Mouse (Mus musculus): Measurements from ENCODE around the gene Scnn1b. TPM values are rescaled to one million over a fixed set of nuclear protein-coding genes. Genes with fewer than 3 reads are reported as not detected.
A peak's percentile ranks its signal among the peaks of the same experiment; 100 is the strongest.

Gene Scnn1b
- total and polyA plus RNA-seq, 3 experiments: 0.47 TPM; not detected in 2

DNA sequence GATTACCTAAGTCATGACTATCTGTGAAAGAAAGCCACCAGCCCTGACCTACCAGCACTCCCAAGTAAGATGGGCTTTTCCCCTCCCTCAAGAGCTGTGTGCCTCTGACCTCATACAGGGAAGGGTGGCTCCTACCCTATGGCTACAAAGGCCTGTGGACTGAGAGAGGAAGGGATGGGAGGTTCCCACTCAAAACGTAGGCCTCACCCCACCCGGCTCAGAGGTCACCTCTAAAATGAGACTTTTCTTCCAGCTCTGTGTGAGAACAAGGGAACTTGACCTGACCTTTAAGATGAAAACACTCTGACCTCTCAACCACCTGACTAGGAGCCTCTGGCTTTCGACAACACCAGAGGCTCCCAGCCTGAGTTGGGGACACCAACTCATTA, 97.7 kb downstream of the Scnn1b start:
- Histone ChIP-seq H3K27me3 (ENCODE audit: control insufficient read depth, insufficient read depth, low read length) (no peaks in the 10 kb centered on the region), H3K9ac (ENCODE audit: low read depth, low read length) (no peak overlapping the region), H3K4me1 (ENCODE audit: control insufficient read depth, insufficient read depth, low read length) (no peaks in the 10 kb centered on the region), H3K36me3 (ENCODE audit: control insufficient read depth, insufficient read depth, low read length) (no peaks in the 10 kb centered on the region), H3K4me3 (no peak overlapping the region), H3K27ac (no peak overlapping the region), H3K79me2 (replicated peaks; ENCODE audit: control insufficient read depth, insufficient read depth, low read length) (no peaks in the 10 kb centered on the region)
- 72% methylated on average over 3 of the region's 3 CpGs for WGBS
- TF ChIP-seq CTCF (IDR thresholded peaks at IDR 0.05): no peak
- TF ChIP-seq POLR2A (IDR thresholded peaks at IDR 0.05; ENCODE audit: insufficient read depth, low read depth, low read length): no peak
- TF ChIP-seq EP300 (IDR thresholded peaks at IDR 0.05; ENCODE audit: insufficient read depth, low read depth, low read length): no peak
- intact Hi-C loops (cut with DNase I): loop anchor here (2.0 kb wide), 1 partner anchor 64 kb away; no protein-coding TSS in a partner anchor
- no peak for DNase-seq

DNA sequence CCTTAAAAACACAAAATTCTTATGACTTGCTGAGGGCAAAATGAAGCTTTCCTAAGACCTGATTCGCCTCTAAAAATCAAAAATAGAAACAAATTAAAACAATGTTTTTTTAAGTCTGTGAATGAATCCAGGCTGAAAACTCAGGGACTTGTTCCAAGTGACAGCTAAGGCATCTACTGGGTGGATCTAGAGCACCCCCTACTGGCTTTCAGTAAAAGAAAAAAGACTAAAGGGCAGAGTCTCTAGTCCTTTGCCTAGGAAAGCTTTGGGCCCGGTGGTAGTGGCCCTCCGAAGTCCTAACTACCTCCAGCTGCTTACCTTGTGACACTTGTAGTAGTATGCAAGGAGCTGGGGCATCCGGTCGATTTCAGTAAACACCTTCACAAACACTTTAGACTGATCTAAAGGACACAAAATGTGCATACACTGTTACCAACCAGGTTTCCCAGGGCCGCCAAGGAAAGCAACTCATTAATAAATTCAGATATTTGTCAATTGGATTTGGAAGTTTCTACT, 99.1 kb downstream of the Scnn1b start:
- H3K79me2 ChIP-seq (replicated peaks; ENCODE audit: control insufficient read depth, insufficient read depth, low read length): no peaks in the 10 kb centered on the region
- no peak for TF ChIP-seq EP300 (IDR thresholded peaks at IDR 0.05; ENCODE audit: insufficient read depth, low read depth, low read length)
- TF ChIP-seq CTCF (IDR thresholded peaks at IDR 0.05): peak; percentile 86
- no peak for TF ChIP-seq POLR2A (IDR thresholded peaks at IDR 0.05; ENCODE audit: insufficient read depth, low read depth, low read length)
- H3K4me1 ChIP-seq (ENCODE audit: control insufficient read depth, insufficient read depth, low read length): no peaks in the 10 kb centered on the region
- no peak overlapping the region for H3K4me3 ChIP-seq
- H3K27ac ChIP-seq: no peak overlapping the region
- DNase-seq: no peak
- no peaks in the 10 kb centered on the region for H3K27me3 ChIP-seq (ENCODE audit: control insufficient read depth, insufficient read depth, low read length)
- no peak overlapping the region for H3K9ac ChIP-seq (ENCODE audit: low read depth, low read length)
- intact Hi-C loops (cut with DNase I): loop anchor here (1.0 to 2.0 kb wide), 2 partner anchors 65 to 230 kb away; partner anchors contain the start of gene Scnn1g
- 64% methylated on average over 6 of the region's 6 CpGs for WGBS
- H3K36me3 ChIP-seq (ENCODE audit: control insufficient read depth, insufficient read depth, low read length): no peaks in the 10 kb centered on the region

DNA sequence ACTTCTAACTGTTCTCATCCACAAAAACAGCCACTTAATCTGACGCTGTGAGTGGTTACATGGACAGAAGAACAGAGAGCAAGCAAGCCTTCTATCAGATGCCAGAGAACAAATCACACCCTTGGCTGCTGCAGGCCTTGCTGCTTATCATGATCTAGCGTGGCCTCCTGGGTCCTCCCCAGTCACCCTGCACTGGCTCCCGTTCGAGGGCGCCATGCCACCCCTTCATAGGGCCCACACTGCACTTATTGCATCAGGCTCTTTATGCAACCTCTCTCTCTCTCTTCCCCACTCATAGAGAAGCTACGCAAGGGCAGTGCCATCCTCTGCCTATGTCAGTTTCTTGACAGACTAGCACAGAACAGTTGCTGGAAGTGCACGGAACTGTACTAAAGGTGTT, 101.3 kb downstream of the Scnn1b start:
- Histone ChIP-seq H3K4me1 (ENCODE audit: control insufficient read depth, insufficient read depth, low read length) (no peaks in the 10 kb centered on the region), H3K27me3 (ENCODE audit: control insufficient read depth, insufficient read depth, low read length) (no peaks in the 10 kb centered on the region), H3K4me3 (no peak overlapping the region), H3K27ac (no peak overlapping the region), H3K79me2 (replicated peaks; ENCODE audit: control insufficient read depth, insufficient read depth, low read length) (no peaks in the 10 kb centered on the region), H3K9ac (ENCODE audit: low read depth, low read length) (no peak overlapping the region), H3K36me3 (ENCODE audit: control insufficient read depth, insufficient read depth, low read length) (no peaks in the 10 kb centered on the region)
- WGBS: 85% methylated on average over 7 of the region's 7 CpGs
- DNase-seq: no peak
- intact Hi-C loops (cut with DNase I): no loop called here
- TF ChIP-seq POLR2A (IDR thresholded peaks at IDR 0.05; ENCODE audit: insufficient read depth, low read depth, low read length) (no peak), EP300 (IDR thresholded peaks at IDR 0.05; ENCODE audit: insufficient read depth, low read depth, low read length) (no peak), CTCF (IDR thresholded peaks at IDR 0.05) (no peak)

Other genes starting within 250 kb of the Scnn1b start
- 1 to 10 TPM; 8.5 to 9.9 TPM for gene Usp31, start 157.8 kb upstream of the Scnn1b start, total RNA-seq (2021)
- 3.5 and 6.6 TPM in 2 replicates for gene Usp31, start 157.8 kb upstream of the Scnn1b start, polyA plus RNA-seq (2012; rRNA removed)
- gene Scnn1g, start 130.6 kb upstream of the Scnn1b start, total RNA-seq (2021): not detected
- 0.41 TPM in 1 of 2 replicates, not detected in the other for gene Scnn1g, start 130.6 kb upstream of the Scnn1b start, polyA plus RNA-seq (2012; rRNA removed)
- gene Cog7, start 116.7 kb downstream of the Scnn1b start, total RNA-seq (2021): 10 to 100 TPM; 17.0 to 19.5 TPM
- gene Cog7, start 116.7 kb downstream of the Scnn1b start, polyA plus RNA-seq (2012; rRNA removed): 16.7 and 20.0 TPM in 2 replicates
- 10 to 100 TPM; 25.3 to 28.5 TPM for gene Gga2, start 156.2 kb downstream of the Scnn1b start, total RNA-seq (2021)
- 25.7 and 30.1 TPM in 2 replicates for gene Gga2, start 156.2 kb downstream of the Scnn1b start, polyA plus RNA-seq (2012; rRNA removed)
- gene Ubfd1, start 202.1 kb downstream of the Scnn1b start, total RNA-seq (2021): 10 to 100 TPM; 30.4 to 37.2 TPM
- 17.8 and 27.6 TPM in 2 replicates for gene Ubfd1, start 202.1 kb downstream of the Scnn1b start, polyA plus RNA-seq (2012; rRNA removed)
- 10 to 100 TPM; 11.8 to 12.9 TPM for gene Ears2, start 202.2 kb downstream of the Scnn1b start, total RNA-seq (2021)
- 10.6 and 11.8 TPM in 2 replicates for gene Ears2, start 202.2 kb downstream of the Scnn1b start, polyA plus RNA-seq (2012; rRNA removed)
- gene Ndufab1, start 236.8 kb downstream of the Scnn1b start, total RNA-seq (2021): 1,000 to 10,000 TPM; 1,546 to 1,742 TPM
- 502 and 847 TPM in 2 replicates for gene Ndufab1, start 236.8 kb downstream of the Scnn1b start, polyA plus RNA-seq (2012; rRNA removed)